Mouse (Mus musculus) liver, postnatal 0 days (tissue): ENCODE measurements around the gene Itga8.

ENCODE experiments used
- CTCF ChIP-seq: sonication (generic); IDR thresholded peaks from 2 replicates; pipeline ENCODE4 v1.5.1; 2016; ENCODE audit warnings: antibody characterized with exemption, low read depth
- EP300 ChIP-seq: IDR thresholded peaks from 2 replicates; pipeline ENCODE4 v1.6.1; 2016; ENCODE audit warnings: antibody characterized with exemption, low read depth, mild to moderate bottlenecking

DNA sequence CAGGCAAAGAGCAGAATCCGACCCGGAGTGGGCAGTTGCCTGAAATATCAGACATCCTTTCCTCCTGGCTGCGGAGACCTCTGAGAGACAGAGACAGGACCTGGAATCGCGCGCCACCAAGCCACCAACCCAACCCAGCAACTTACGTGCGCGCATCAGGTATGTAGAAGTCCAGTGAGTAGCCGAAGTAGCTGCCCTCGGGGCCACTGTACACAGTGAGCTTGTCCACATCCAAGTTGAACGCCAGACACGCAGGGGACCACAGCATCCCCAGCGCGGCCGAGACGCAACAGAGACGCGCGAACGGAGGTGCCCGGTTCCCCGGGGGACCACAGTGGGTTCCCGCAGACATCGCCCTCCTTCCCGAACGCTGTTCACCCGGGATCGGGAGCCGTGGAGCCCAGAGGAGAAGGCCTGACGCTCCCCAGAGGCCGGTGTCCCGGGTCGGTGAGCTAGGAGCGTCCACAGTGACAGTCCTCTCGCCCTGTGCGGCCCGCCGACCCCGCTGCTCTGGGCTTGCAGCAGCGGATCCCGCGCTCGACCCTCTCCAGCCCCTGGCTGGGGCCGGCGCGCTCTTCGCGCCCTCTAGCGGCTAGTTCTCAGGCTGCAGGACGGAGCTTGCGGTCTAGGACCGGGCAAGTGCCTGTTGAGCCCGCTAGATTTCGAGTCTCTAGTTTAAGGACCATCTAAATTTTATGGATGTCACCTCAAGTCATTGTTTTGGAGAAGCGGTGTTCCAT, at the start of gene Itga8:
- TF ChIP-seq CTCF (peak; percentile 92), EP300 (no peak)
